Mouse (Mus musculus) heart, embryonic 16.5 days (tissue): ENCODE data around the gene Erg28. TPM values are rescaled to one million over a fixed set of nuclear protein-coding genes. Genes with fewer than 3 reads are reported as not detected.

Experiments
- ATAC-seq: fragments of 200-750 bp; cut with Nextera tagmentation; replicated peaks from 2 replicates; pipeline ENCODE4 v1.8.0; 2017; ENCODE audit warnings: moderate number of reproducible peaks; ENCODE audit not compliant: insufficient read depth, low FRiP score; ENCODE audit errors: extremely low read depth
- H3K27ac ChIP-seq: fragments of 300-500 bp; sonication (generic); 2 replicates; pipeline ENCODE4 v1.5.1; 2014; ENCODE audit warnings: mild to moderate bottlenecking, low read length, control low read depth, moderate library complexity
- H3K27me3 ChIP-seq: fragments of 300-500 bp; sonication (generic); 2 replicates; pipeline ENCODE4 v1.6.1; 2014; ENCODE audit warnings: low read length, mixed read lengths; ENCODE audit not compliant: control insufficient read depth, insufficient read depth
- H3K36me3 ChIP-seq: fragments of 300-500 bp; sonication (generic); 2 replicates; pipeline ENCODE4 v1.6.1; 2014; ENCODE audit not compliant: control insufficient read depth, insufficient read depth
- H3K4me1 ChIP-seq: fragments of 300-500 bp; sonication (generic); 2 replicates; pipeline ENCODE4 v1.6.1; 2014; ENCODE audit warnings: low read length, mixed read lengths; ENCODE audit not compliant: control insufficient read depth, insufficient read depth
- H3K4me2 ChIP-seq: fragments of 300-500 bp; sonication (generic); 2 replicates; pipeline ENCODE4 v1.6.1; 2014; ENCODE audit warnings: low read depth, mild to moderate bottlenecking, control low read depth, low read length
- H3K4me3 ChIP-seq: fragments of 300-500 bp; sonication (generic); 2 replicates; pipeline ENCODE4 v1.5.1; 2014; ENCODE audit warnings: mild to moderate bottlenecking, control low read depth, low read length
- H3K9ac ChIP-seq: fragments of 300-500 bp; sonication (generic); 2 replicates; pipeline ENCODE4 v1.6.1; 2014; ENCODE audit warnings: low read length, control low read depth
- H3K9me3 ChIP-seq: fragments of 300-500 bp; sonication (generic); replicated peaks from 2 replicates; pipeline ENCODE4 v1.6.1; 2016; ENCODE audit warnings: low read length; ENCODE audit not compliant: control insufficient read depth
- WGBS: fragments of 180-500 bp; shearing (Covaris S2); extraction: QIAGEN DNeasy Blood & Tissue Kit; methylation state at CpG from one replicate; pipeline ENCODE4 v1.1.7; 2014; 5-methylcytosine and 5-hydroxymethylcytosine counted together
- polyA plus RNA-seq: library from polyadenylated mRNA; unstranded; fragments of >200 nt; fragmentation: Nextera tagmentation; extraction: Ambion mirVana; gene quantifications from 2 replicates; pipeline ENCODE4 v1.2.1, GENCODE M21; 2015

The Erg28 gene
- polyA plus RNA-seq, 1 experiment from 2014 or later = 65.6 TPM

GRCm38 (mm10) chr12:85795551-85795950 is 28.8 kb downstream of the Erg28 start:
- no peaks in the 10 kb centered on the region for H3K9me3 ChIP-seq
- peaks cover 3% of the 10 kb centered on the region; the same call in 1 of the 2 replicates for H3K4me1 ChIP-seq
- no peak for ATAC-seq
- no peak overlapping the region for H3K4me3 ChIP-seq
- WGBS = 72% methylated on average over 1 of the region's 1 CpGs
- H3K36me3 ChIP-seq = no peaks in the 10 kb centered on the region
- H3K9ac ChIP-seq = no peak overlapping the region
- no peak overlapping the region for H3K4me2 ChIP-seq
- H3K27me3 ChIP-seq = no peaks in the 10 kb centered on the region
- no peak overlapping the region for H3K27ac ChIP-seq

- Histone ChIP-seq H3K4me3 (no peak overlapping the region), H3K9me3 (no peaks in the 10 kb centered on the region), H3K4me1 (peaks cover 3% of the 10 kb centered on the region; the same call in 1 of the 2 replicates), H3K4me2 (no peak overlapping the region), H3K36me3 (no peaks in the 10 kb centered on the region), H3K27ac (no peak overlapping the region), H3K27me3 (no peaks in the 10 kb centered on the region), H3K9ac (no peak overlapping the region)
- 52% methylated on average over 2 of the region's 2 CpGs for WGBS
- ATAC-seq = no peak
Measured at GRCm38 (mm10) chr12:85794094-85794493, 30.3 kb downstream of the Erg28 start.

GRCm38 (mm10) chr12:85792821-85793346 is 31.5 kb downstream of the Erg28 start:
- ATAC-seq = no peak
- Histone ChIP-seq H3K9me3 (no peaks in the 10 kb centered on the region), H3K36me3 (no peaks in the 10 kb centered on the region), H3K9ac (no peak overlapping the region), H3K4me1 (peaks cover 3% of the 10 kb centered on the region; the same call in 1 of the 2 replicates), H3K27ac (no peak overlapping the region), H3K4me2 (no peak overlapping the region), H3K4me3 (no peak overlapping the region), H3K27me3 (no peaks in the 10 kb centered on the region)
- WGBS = 46% methylated on average over 6 of the region's 6 CpGs

- H3K9ac ChIP-seq = no peak overlapping the region
- ATAC-seq = no peak
- H3K27ac ChIP-seq = no peak overlapping the region
- no peaks in the 10 kb centered on the region for H3K9me3 ChIP-seq
- 83% methylated on average over 4 of the region's 4 CpGs for WGBS
- no peak overlapping the region for H3K4me3 ChIP-seq
- peaks cover 3% of the 10 kb centered on the region; the same call in 1 of the 2 replicates for H3K4me1 ChIP-seq
- no peaks in the 10 kb centered on the region for H3K27me3 ChIP-seq
- H3K4me2 ChIP-seq = no peak overlapping the region
- H3K36me3 ChIP-seq = no peaks in the 10 kb centered on the region
Measured at GRCm38 (mm10) chr12:85792158-85792557, 32.2 kb downstream of the Erg28 start.

GRCm38 (mm10) chr12:85784916-85785815 is 39.2 kb downstream of the Erg28 start:
- ATAC-seq = no peak
- Histone ChIP-seq H3K4me3 (no peak overlapping the region), H3K27me3 (no peaks in the 10 kb centered on the region), H3K9ac (no peak overlapping the region), H3K36me3 (no peaks in the 10 kb centered on the region), H3K27ac (no peak overlapping the region), H3K4me2 (no peak overlapping the region), H3K4me1 (no peaks in the 10 kb centered on the region; the same call in 1 of the 2 replicates), H3K9me3 (no peaks in the 10 kb centered on the region)
- 69% methylated on average over 19 of the region's 19 CpGs for WGBS

- Histone ChIP-seq H3K36me3 (no peaks in the 10 kb centered on the region), H3K4me2 (no peak overlapping the region), H3K9me3 (no peaks in the 10 kb centered on the region), H3K27me3 (no peaks in the 10 kb centered on the region), H3K27ac (no peak overlapping the region), H3K9ac (no peak overlapping the region), H3K4me3 (no peak overlapping the region), H3K4me1 (no peaks in the 10 kb centered on the region; the same call in 1 of the 2 replicates)
- no peak for ATAC-seq
- 83% methylated on average over 3 of the region's 3 CpGs for WGBS
Measured at GRCm38 (mm10) chr12:85781606-85782005, 42.7 kb downstream of the Erg28 start.

GRCm38 (mm10) chr12:85779707-85780106 is 44.6 kb downstream of the Erg28 start:
- Histone ChIP-seq H3K27ac (no peak overlapping the region), H3K27me3 (no peaks in the 10 kb centered on the region)

GRCm38 (mm10) chr12:85778962-85779361 is 45.4 kb downstream of the Erg28 start:
- Histone ChIP-seq H3K4me3 (no peak overlapping the region), H3K27ac (no peak overlapping the region), H3K4me2 (no peak overlapping the region), H3K27me3 (no peaks in the 10 kb centered on the region), H3K9me3 (peaks cover 3% of the 10 kb centered on the region), H3K9ac (no peak overlapping the region), H3K4me1 (no peaks in the 10 kb centered on the region), H3K36me3 (no peaks in the 10 kb centered on the region)
- no peak for ATAC-seq
- WGBS = 65% methylated on average over 3 of the region's 3 CpGs

More at GRCm38 (mm10) chr12:85779707-85780106, 44.6 kb downstream of the Erg28 start:
- H3K4me2 ChIP-seq = no peak overlapping the region
- no peak overlapping the region for H3K4me3 ChIP-seq
- no peak overlapping the region for H3K9ac ChIP-seq
- ATAC-seq = no peak
- H3K9me3 ChIP-seq = no peaks in the 10 kb centered on the region
- H3K36me3 ChIP-seq = no peaks in the 10 kb centered on the region
- WGBS = 84% methylated on average over 5 of the region's 5 CpGs
- no peaks in the 10 kb centered on the region; the same call in 1 of the 2 replicates for H3K4me1 ChIP-seq

GRCm38 (mm10) chr12:85771356-85771755 is 53.0 kb downstream of the Erg28 start:
- Histone ChIP-seq H3K36me3 (no peaks in the 10 kb centered on the region), H3K4me3 (no peak overlapping the region), H3K4me2 (no peak overlapping the region), H3K9ac (no peak overlapping the region), H3K27ac (no peak overlapping the region), H3K4me1 (peaks cover 3% of the 10 kb centered on the region; the same call in 1 of the 2 replicates), H3K9me3 (peaks cover 7% of the 10 kb centered on the region), H3K27me3 (no peaks in the 10 kb centered on the region)
- WGBS = 59% methylated on average over 3 of the region's 3 CpGs
- no peak for ATAC-seq
